Mouse (Mus musculus) kidney, adult 2 months (tissue): ENCODE measurements around the gene Insm1. TPM values are rescaled to one million over a fixed set of nuclear protein-coding genes. Genes with fewer than 3 reads are reported as not detected.

Experiments used
- DNase-seq: peaks from one replicate; pipeline ENCODE4 v3.0.0; 2021
- H3K27ac ChIP-seq: fragments of 200-500 bp; 2 replicates; pipeline ENCODE4 v1.5.1; 2012; ENCODE audit warnings: low read depth, low read length, control low read depth, inconsistent platforms; ENCODE audit not compliant: insufficient read depth
- H3K27me3 ChIP-seq: fragments of 200-500 bp; replicated peaks from 2 replicates; pipeline ENCODE4 v1.6.1; 2012; ENCODE audit warnings: mild to moderate bottlenecking, moderate library complexity, low read length, inconsistent platforms; ENCODE audit not compliant: control insufficient read depth, insufficient read depth
- H3K36me3 ChIP-seq: fragments of 200-500 bp; 2 replicates; pipeline ENCODE4 v1.6.1; 2012; ENCODE audit warnings: mild to moderate bottlenecking, moderate library complexity, low read length, inconsistent platforms; ENCODE audit not compliant: control insufficient read depth, insufficient read depth
- H3K4me1 ChIP-seq: fragments of 200-500 bp; 2 replicates; pipeline ENCODE4 v1.6.1; 2011; ENCODE audit warnings: low read length; ENCODE audit not compliant: control insufficient read depth, insufficient read depth
- H3K4me3 ChIP-seq: fragments of 200-500 bp; 2 replicates; pipeline ENCODE4 v1.5.1; 2011; ENCODE audit warnings: mild to moderate bottlenecking, low read depth, low read length, control low read depth; ENCODE audit not compliant: insufficient read depth
- CTCF ChIP-seq: fragments of 200-500 bp; conservative IDR thresholded peaks from 2 replicates; pipeline ENCODE4 v1.5.1; 2011; ENCODE audit warnings: low read depth, mild to moderate bottlenecking, control low read depth, low read length, moderate library complexity, mixed read lengths; ENCODE audit not compliant: insufficient read depth, insufficient read length
- POLR2A ChIP-seq: fragments of 200-500 bp; IDR thresholded peaks from one replicate; pipeline ENCODE4 v1.6.1; 2011; ENCODE audit warnings: low read depth, low read length, control low read depth
- WGBS: fragments of 180-500 bp; shearing (Covaris S2); methylation state at CpG from one replicate; pipeline ENCODE4 v1.1.7; 2018; 5-methylcytosine and 5-hydroxymethylcytosine counted together
- polyA plus RNA-seq: library from polyadenylated mRNA; depleted of rRNA; stranded (reverse); fragments of >200 nt; gene quantifications from 2 replicates; pipeline ENCODE4 v1.2.3, GENCODE M21; 2012; rRNA removed

Insm1 gene
- 0.17 TPM in 1 of 2 replicates, not detected in the other for polyA plus RNA-seq

- no peak for TF ChIP-seq CTCF
- no peak for TF ChIP-seq POLR2A
- peak within 1 kb of the TSS; percentile 7 for H3K4me3 ChIP-seq
- peak; percentile 36 for DNase-seq
- no peak within 1 kb of the TSS for H3K27ac ChIP-seq
- no peaks in the 10 kb centered on the region for H3K36me3 ChIP-seq
- no peaks in the 10 kb centered on the region; the same call in 1 of the 2 replicates for H3K4me1 ChIP-seq
- peaks cover 20% of the 10 kb centered on the region for H3K27me3 ChIP-seq
- 2% methylated on average over 81 of the region's 86 CpGs for WGBS
These were observed at the start of gene Insm1 for GRCm38 (mm10) chr2:146221076-146221928. Gene Insm1, plus strand, starts transcription at chr2:146221921.

GRCm38 (mm10) chr2:146172106-146172505 is 49.6 kb upstream of the Insm1 start:
- Histone ChIP-seq H3K27ac (no peak overlapping the region), H3K36me3 (no peaks in the 10 kb centered on the region), H3K27me3 (no peaks in the 10 kb centered on the region), H3K4me1 (no peaks in the 10 kb centered on the region), H3K4me3 (no peak overlapping the region)
- no peak for TF ChIP-seq CTCF
- TF ChIP-seq POLR2A = no peak
- WGBS = 37% methylated on average over 4 of the region's 4 CpGs
- no peak for DNase-seq

GRCm38 (mm10) chr2:146174173-146174572 is 47.5 kb upstream of the Insm1 start:
- H3K36me3 ChIP-seq = no peaks in the 10 kb centered on the region
- no peak for DNase-seq
- no peaks in the 10 kb centered on the region for H3K27me3 ChIP-seq
- H3K4me3 ChIP-seq = no peak overlapping the region
- TF ChIP-seq POLR2A (no peak), CTCF (no peak)
- no peaks in the 10 kb centered on the region for H3K4me1 ChIP-seq
- H3K27ac ChIP-seq = no peak overlapping the region
- WGBS = 84% methylated on average over 7 of the region's 7 CpGs

- H3K4me3 ChIP-seq = no peak overlapping the region
- no peak for DNase-seq
- H3K4me1 ChIP-seq = no peaks in the 10 kb centered on the region
- no peak overlapping the region for H3K27ac ChIP-seq
- TF ChIP-seq CTCF = no peak
- TF ChIP-seq POLR2A = no peak
- H3K36me3 ChIP-seq = no peaks in the 10 kb centered on the region
- WGBS = 79% methylated on average over 1 of the region's 1 CpGs
- no peaks in the 10 kb centered on the region for H3K27me3 ChIP-seq
These were observed 43.0 kb upstream of the Insm1 start for GRCm38 (mm10) chr2:146178718-146179117.

- Histone ChIP-seq H3K4me1 (no peaks in the 10 kb centered on the region), H3K4me3 (no peak overlapping the region), H3K36me3 (no peaks in the 10 kb centered on the region), H3K27ac (no peak overlapping the region), H3K27me3 (no peaks in the 10 kb centered on the region)
- WGBS = 77% methylated on average over 24 of the region's 24 CpGs
- no peak for DNase-seq
- no peak for TF ChIP-seq POLR2A
- no peak for TF ChIP-seq CTCF
These were observed 37.6 kb upstream of the Insm1 start for GRCm38 (mm10) chr2:146183830-146184793.

- Histone ChIP-seq H3K36me3 (no peaks in the 10 kb centered on the region), H3K27me3 (no peaks in the 10 kb centered on the region), H3K4me3 (no peak overlapping the region), H3K27ac (no peak overlapping the region), H3K4me1 (no peaks in the 10 kb centered on the region)
- WGBS = 84% methylated on average over 11 of the region's 11 CpGs
- TF ChIP-seq CTCF (no peak), POLR2A (no peak)
- no peak for DNase-seq
These were observed 25.6 kb upstream of the Insm1 start for GRCm38 (mm10) chr2:146196126-146196525.
